Mouse (Mus musculus): Measurements from ENCODE around the gene Arhgap9.

The Arhgap9 gene

DNA sequence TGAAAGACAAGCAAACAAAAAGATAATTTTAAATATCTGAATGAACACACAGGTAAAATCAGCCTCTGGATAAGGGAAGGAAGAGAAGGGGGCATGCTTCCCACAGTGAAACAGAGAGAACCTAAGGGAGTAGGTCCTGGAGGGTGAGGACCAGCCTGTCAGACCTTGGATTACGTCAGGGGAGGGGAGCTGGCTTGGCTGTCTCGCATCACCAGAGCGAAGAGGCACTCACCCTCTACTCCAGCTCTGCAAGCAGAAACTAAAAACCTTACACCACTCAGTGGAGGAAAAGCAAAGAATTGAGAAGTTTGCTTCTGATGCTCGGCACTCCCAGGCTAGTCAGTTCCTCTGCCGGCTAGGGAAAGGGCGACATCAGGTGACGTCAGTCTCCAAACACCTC lies 1.8 kb upstream of the Arhgap9 start:
- in situ Hi-C loops (cut with MboI, MseI) = loop anchor here (5.0 to 10.0 kb wide), 2 partner anchors 1015 to 1302 kb away; partner anchors contain the start of gene Cs (in 1 of the 2)

DNA sequence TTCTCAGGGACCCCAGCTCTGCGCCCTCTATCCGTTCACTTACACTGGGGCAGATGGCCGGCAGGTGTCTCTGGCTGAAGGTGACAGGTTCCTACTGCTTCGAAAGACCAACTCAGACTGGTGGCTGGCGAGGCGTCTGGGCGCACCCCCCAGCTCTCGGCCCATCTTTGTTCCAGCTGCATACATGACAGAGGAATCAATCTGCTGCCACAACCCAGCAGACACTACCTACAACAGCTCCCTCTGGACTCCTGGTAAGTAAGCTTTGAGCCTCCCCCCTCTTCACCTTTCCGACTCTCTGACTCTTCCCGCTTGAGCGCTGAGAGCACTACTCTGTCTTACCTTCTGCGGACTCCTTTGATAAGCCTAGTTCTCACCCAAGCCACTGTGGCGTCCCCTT lies 414 bp downstream of the Arhgap9 start:
- in situ Hi-C loops (cut with MboI, MseI) = loop anchor here in 1 of 2 experiments (10.0 kb wide), 1 partner anchor 1013 kb away; the partner anchor contains the start of gene Cs

DNA sequence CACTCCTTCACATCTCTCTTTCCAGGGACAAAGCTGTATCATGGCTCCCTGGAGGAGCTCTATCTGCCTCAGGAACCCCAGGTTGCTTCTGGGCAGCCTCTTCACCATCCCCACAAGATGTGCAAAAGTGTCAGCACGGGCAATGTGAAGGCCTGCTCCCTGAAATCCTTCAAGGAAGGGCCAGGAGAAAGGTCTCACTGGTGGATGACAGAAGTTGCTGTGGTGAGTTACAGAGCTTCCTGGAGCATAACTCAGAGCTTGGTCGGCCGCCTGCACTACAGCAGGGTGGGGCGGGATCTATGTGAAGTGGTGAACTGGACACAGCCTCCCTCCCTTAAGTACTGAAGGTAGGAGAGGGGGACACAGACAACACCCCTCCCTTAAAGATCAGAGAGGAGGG lies 905 bp downstream of the Arhgap9 start:
- in situ Hi-C loops (cut with MboI, MseI) = loop anchor here in 1 of 2 experiments (10.0 kb wide), 1 partner anchor 1012 kb away; the partner anchor contains the start of gene Cs

DNA sequence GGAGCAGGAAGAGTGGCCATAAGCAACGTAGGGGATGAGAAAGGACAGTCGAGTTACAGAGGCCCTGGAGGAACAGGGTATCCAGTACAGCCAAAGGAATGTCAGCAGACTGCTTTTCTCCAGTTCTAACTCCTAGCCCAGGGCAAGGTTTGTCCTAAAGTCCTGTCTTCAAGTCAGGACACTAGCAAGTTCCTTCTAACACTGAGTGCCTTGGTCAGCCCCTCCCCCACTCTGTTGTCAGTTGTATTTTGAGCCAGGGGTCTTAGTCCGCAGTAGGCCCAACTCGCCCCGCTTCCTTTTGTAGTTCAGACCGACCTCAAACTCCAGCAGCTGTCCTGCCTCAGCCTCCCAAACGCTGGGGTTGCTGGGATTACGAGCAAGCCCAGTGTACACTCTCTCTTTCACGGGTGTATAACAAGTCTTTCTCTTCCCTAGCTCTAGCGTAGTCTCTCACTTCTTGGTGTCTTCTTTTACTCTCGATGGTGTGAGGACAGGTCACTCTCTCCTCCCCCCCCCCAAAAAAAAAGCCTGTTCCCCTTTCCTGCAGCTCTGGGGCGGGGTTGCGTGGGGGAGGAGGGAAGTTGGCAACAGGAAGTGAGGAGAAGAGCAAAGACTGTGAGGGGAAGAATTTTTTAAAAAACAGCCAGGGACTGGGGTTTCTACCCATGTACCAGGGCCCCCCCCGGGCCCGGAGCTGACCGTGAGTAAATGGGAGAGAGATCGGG lies 1.5 kb downstream of the Arhgap9 start:
- in situ Hi-C loops (cut with MboI, MseI) = loop anchor here in 1 of 2 experiments (10.0 kb wide), 1 partner anchor 1012 kb away; the partner anchor contains the start of gene Cs

DNA sequence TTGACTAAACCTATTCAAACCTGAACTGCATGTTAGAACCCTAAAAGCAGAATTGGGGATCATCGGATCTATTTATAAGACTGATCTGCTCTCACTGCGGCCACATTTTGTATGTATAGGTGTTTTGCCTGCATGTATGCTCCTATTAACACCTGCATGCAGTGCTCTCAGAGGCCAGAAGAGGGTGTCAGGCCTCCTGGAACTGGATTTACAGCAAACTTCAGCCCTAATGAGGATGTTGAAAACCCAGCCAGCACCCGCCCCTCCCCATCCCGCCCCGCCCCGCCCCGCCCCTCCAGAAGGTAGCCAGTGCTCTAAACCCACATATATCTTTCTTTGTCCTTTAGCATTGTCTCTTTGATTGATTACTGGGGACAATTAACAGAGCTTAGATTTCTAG lies 2.7 kb downstream of the Arhgap9 start:
- in situ Hi-C loops (cut with MboI, MseI) = loop anchor here in 1 of 2 experiments (10.0 kb wide), 1 partner anchor 1010 kb away; the partner anchor contains the start of gene Cs

DNA sequence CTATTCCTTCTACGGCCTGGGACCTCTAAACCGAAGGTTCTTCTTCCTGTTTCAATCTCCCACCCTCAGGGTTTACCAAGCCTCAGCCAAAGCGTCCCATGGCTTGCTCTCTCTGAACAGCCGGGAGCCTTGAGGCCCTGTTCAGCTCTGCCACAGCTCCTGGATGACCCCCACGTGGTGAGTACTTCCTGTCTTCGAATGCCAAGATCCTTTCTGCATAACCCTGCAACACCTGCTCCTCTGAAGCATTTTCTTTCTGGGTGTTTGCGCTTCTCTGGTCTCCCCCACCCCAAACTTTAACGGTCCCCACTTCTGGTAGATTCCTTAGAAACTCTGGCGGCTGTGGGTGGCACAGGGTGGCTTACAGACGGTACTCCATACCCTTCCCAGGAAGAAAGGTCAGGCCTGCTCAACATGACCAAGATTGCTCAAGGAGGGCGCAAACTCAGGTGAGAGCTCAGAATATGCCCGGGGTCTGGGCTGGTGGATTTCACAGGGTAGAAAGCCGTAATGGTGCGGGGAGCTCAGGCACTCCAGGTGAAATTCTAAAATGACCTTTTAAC lies 3.8 kb downstream of the Arhgap9 start:
- in situ Hi-C loops (cut with MboI, MseI) = loop anchor here in 1 of 2 experiments (10.0 kb wide), 1 partner anchor 1009 kb away; the partner anchor contains the start of gene Cs

DNA sequence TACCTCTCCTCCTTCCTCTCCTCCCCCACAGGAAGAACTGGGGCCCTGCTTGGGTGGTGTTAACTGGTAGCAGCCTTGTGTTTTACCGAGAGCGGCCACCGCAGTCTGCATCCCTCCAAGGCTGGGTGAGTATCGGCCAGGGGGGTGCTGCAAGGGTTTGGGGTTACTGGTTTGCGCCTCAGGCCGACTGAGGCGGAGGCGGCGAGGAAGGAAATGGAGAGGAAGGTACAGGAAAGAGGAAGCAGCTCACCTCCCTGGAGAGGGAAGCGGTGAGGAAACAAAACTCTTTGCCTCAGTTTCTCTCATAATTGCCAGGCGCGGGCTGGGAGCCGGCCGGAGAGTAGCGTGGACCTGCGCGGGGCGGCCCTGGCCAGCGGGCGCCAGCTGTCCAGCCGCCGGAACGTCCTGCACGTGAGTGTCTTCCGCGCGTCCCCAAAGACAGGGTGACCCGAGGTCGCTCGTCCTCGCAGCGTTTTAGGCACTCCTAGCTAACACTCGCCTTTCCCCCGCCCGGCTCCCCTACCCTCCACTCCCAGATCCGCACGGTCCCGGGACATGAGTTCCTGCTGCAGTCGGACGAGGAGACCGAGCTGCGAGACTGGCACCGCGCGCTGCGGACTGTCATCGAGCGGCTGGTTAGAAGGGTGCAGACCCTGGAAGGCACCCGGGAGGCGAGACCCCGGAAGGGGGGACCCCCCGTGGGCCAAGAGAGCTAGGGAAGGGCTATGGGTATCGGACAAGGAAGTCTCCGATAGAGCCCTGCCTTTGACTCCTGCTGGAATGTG lies 4.4 kb downstream of the Arhgap9 start:
- in situ Hi-C loops (cut with MboI, MseI) = loop anchor here in 1 of 2 experiments (10.0 kb wide), 1 partner anchor 1009 kb away; the partner anchor contains the start of gene Cs

DNA sequence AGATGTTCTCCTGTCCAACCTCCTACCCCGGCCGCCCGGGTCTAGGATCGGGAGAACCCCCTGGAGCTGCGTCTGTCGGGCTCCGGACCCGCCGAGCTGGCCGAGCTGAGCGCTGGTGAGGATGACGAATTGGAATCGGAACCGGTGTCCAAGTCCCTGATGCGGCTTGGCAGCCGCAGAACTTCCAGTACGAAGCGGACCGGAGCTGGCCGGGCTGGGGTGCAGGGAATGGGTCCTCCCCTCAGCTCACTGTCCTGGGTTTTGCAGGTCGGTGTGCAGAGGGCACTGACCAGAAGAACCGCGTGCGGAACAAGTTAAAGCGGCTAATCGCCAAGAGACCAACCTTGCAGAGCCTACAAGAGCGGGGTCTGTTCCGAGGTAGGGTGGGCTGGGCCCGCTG lies 5.1 kb downstream of the Arhgap9 start:
- in situ Hi-C loops (cut with MboI, MseI) = loop anchor here in 1 of 2 experiments (10.0 kb wide), 1 partner anchor 1008 kb away; the partner anchor contains the start of gene Cs

DNA sequence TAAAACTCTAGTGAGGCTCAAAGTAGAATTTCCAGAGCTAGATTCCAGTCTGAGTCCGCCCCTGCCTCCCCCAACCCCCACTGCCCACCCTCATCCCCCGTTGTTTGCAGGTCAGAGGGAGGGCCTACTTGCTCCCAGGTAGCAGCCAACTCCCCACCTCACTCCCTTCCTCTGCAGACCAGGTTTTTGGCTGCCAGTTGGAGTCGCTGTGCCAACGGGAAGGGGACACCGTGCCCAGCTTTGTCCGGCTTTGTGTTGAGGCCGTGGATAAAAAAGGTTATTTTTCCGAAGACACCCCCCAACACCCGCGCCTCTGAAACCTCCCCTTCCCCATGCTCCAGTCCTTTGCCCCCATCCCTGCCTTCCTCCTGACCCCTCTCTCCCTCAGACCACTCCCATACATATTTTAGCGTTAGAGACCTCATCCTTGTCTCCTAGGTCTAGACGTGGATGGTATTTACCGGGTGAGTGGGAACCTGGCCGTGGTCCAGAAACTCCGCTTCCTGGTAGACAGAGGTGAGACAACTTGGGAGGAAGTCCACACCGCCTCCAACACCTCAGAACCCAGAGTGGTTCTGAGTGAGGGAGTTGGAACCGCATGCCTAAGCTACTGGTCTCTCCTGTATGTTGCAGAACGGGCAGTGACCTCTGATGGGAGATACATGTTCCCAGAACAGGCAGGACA lies 5.8 kb downstream of the Arhgap9 start:
- in situ Hi-C loops (cut with MboI, MseI) = loop anchor here in 1 of 2 experiments (10.0 kb wide), 1 partner anchor 1007 kb away; the partner anchor contains the start of gene Cs

DNA sequence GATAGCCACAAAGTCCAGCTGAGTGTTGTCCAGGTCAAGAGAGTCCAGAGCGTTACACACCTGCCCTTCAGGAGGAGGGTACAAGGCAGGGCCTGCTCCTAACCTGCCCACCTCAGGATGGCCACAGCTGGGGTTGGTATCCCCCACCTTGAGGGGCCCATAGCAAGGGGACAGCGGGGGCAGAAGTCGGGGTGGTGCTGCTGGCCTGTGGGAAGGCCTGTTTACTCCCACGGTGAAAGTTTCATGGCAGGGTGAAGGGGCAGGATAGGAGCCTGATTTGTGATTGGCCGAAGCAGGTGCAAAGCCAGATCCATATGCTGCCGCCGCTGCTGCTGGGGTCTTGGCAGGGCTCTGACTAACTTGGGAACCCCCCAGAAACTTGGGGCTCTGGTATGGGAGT lies 8.4 kb downstream of the Arhgap9 start:
- in situ Hi-C loops (cut with MboI, MseI) = loop anchor here (5.0 to 10.0 kb wide), 2 partner anchors 143 to 145 kb away; partner anchors contain the start of gene Slc26a10 (in 1 of the 2)

DNA sequence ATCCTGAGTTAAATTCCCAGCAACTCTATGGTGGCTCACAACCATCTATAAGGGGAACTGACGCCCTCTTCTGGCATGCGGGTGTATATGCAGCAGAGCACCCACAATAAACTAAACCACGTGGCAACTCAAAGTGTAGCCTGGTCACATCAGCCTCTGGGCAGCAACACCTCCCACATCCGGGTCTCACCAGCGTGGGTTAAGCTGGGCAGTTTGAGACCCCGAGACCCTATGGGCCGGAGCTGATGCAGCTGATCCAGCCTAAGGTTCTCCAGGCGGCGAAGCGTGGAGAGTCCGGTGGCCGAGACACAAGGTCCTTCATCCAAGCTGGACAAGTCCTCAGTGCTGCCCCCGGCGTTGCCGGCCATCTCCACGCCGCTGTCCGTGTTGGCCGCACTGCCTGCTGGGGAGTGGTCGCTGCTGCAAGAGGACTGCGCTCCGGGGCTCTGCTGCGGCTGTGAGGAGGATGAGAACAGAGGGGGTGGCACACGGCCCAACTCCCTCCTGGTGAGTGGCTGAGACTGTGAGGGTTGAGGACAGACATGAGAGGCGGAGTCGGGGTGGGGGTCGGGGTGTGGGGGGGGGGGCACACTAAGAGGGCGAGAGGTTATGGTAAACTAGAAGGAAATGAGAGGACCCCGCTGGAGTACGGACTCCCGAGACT lies 10.6 kb downstream of the Arhgap9 start:
- in situ Hi-C loops (cut with MboI, MseI) = loop anchor here (5.0 to 10.0 kb wide), 2 partner anchors 145 to 148 kb away; partner anchors contain the start of gene Slc26a10 (in 1 of the 2)

DNA sequence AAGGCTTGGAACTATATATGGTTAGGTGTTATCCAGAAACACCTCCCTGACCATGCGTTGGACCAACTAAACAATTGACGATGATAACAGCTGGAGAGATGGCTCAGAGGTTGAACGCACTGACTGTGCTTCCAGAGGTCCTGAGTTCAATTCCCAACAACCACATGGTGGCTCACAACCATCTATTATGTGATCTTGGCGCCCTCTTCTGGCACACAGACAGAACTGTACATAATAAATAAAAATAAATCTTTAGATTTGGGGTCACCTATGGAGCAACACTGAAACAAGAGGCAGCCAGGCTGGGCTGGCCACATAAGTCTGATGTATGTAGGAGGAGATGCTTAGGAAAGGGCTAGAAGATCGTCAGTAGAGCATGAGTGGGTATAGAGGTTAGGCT lies 11.4 kb downstream of the Arhgap9 start:
- in situ Hi-C loops (cut with MboI, MseI) = loop anchor here (5.0 to 10.0 kb wide), 2 partner anchors 146 to 148 kb away; partner anchors contain the start of gene Slc26a10 (in 1 of the 2)

DNA sequence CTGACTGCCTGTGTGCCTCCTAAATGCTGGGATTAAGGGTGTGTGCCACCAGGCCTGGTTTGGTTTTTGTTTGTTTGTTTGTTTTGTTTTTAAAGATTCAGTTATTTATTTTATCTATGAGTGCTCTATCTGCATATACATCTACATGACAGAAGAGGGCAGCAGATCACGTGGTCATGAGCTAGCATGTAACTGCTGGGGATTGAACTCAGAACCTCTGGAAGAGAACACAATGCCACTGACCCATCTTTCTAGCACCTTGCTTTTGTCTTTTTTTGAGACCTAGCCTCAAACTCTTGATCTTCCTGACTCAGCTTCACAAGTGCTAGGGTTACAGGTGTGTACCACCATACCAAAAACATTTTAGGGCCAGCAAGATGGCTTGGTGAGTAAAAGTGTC lies 13.5 kb downstream of the Arhgap9 start:
- in situ Hi-C loops (cut with MboI, MseI) = loop anchor here in 1 of 2 experiments (10.0 kb wide), 1 partner anchor 150 kb away; the partner anchor contains the start of gene Slc26a10

DNA sequence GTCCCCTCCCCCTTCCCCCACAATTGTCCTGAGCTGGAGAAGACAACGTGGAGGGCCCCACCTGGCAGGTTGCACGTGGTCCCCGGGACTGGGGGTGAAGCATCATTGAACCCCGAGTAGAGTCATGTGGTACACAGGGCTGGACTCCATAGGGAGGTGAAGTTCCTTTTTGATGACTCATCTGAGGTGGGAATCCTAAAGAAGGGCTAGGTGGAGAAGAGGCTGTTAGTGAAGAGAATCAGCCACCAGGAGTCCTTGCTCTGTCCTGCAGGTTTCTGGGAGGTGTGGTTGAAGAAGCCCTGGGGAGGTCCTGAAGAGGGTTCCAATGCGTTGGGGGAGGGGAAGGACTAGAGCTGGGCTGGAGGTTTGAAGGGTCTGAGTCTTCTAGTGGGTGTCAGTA lies 15.2 kb downstream of the Arhgap9 start:
- in situ Hi-C loops (cut with MboI, MseI) = loop anchor here in 1 of 2 experiments (10.0 kb wide), 1 partner anchor 152 kb away; the partner anchor contains the start of gene Slc26a10

DNA sequence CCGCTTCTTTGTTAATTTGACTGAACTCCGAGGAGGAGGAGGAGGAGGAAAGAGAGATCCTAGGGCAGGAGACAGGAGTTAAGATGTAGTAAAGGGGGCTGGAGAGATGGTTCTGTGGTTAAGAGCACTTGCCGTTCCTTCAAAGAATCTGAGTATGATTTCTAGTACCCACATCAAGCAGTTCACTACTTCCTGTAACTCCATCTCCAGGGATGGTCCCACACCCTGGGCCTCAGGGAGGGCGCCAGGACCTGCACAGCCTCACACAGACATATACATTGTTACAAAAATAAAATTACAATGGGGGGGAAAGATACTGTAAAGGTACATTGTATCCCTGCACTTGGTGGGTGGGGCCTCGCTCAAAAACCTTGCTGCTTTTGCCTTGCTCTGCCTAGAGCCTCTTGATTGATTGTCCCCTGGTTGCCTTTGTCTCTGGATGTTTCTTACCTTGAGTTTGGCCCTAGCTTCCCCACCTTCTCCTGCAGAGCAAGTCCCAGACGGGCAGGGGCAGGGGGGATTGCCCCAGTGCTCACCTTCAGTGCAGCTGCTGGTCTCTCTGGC lies 15.9 kb downstream of the Arhgap9 start:
- in situ Hi-C loops (cut with MboI, MseI) = loop anchor here in 1 of 2 experiments (10.0 kb wide), 1 partner anchor 153 kb away; the partner anchor contains the start of gene Slc26a10

DNA sequence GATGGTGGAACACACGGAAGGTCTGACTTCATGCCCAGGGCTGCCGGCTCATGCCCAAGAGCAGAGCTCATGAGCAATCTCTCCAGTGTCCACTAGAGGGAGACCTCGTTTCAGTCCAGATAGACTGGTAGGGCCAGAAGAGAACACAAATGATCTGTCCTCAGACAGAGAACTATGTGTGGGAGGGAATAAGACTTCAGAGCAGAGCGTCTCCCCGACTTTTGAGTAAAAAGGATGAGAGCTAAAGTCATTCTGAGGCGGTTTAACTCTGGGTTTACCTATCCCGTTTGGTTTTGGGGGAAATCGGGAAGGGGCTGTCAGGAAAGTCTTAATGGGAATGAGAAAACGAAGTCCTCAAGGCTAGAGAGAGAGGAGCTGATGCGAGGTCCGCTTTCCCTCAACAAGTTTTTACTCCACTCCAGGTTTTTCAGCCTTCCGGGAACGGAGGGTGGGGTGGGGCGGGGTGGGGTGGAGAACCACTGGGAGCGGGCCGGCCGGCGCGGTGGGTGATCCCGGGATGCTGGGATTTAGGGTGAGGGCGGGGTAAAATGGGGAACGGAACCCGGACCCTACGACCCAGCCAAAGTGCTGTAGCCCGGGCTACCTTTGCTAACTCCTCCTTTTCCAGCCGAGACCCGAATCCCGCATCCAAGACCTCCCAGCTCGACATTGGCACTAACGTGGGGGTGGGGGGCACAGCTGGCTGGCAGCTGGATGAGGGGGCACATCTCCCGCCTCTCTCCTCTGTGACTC lies 17.3 kb downstream of the Arhgap9 start:
- in situ Hi-C loops (cut with MboI, MseI) = loop anchor here in 1 of 2 experiments (10.0 kb wide), 1 partner anchor 154 kb away; the partner anchor contains the start of gene Slc26a10

DNA sequence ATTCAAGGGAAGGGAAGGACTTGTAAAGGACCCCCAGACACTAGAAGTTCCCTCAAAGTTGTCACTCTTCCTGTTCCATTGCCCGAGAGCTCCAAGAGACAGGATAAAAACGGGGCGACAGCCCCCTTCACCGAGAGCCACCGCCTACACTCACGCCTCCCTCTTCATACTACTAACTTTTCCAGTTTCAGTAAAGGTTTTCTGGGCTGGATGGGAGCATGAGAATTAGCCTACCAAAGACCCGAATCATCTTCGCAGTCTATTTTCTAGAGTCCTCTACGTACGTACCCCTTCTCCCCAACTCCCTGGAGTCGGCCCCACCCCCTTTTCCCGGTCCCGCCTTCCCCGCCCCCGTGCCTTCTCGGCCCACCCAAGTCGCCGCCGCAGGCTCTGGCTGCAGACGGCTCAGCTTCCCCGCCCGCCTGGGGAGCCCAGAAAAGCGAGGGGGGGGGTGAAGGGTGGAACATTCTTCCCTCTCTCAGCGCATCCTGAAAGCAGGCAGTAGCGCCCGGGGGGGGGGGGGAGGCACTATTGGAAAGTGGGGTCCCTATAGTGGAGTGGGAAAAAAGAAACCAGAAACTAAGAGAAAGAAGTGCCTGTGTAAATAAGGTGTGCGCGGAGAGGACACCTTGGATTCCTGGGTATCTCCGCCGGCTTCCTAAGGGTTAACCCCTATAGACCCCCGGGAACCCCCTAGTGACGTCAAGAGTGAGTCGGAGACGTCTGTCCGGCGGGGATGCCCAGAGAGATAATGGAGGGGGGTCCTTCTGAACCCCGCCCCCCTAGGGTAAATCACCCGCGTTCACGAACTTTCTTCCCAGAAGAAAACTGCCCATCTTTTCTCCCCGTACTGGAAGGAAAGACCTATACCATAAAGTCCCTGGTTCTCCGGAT lies 18.2 kb downstream of the Arhgap9 start:
- in situ Hi-C loops (cut with MboI, MseI) = loop anchor here in 1 of 2 experiments (10.0 kb wide), 1 partner anchor 155 kb away; the partner anchor contains the start of gene Slc26a10
